In the genomic region with DNA sequence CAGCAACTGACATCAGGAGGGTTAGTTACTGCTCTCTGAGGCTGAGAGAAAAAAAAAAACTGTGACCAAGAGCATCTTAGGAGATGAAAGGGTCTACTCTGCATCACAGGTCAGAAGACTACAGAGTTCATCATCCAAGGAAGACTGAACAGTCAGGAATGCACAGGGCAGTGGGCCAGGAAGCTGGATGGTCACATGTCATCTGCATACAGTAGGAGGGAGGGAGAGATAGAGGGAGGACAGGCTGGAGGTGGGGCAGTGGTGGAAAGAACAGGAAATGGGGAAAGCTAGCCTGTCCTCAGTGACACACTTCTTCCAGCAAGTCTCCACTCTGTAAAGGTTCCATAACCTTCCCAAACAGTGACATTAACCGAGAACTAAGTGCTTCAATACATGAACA, we compare ENCODE assay signal across 27 mouse cellular contexts.
DNase-seq lines count a peak whose midpoint lies in the region; ATAC-seq and TF ChIP-seq lines count a peak whose summit lies in the region.
"Had no signal": no experiment of that assay in that cellular context is flagged by ENCODE, and none has a peak within 500 bp of the region (broad histone marks: within the 10 kb centered on the region; RNA-seq: fewer than 3 reads in every experiment).

No protein-coding gene starts in this region.

- no peaks in the 10 kb centered on the region for H3K36me3 ChIP-seq in kidney, embryonic 14.5 days (ENCODE audit: control insufficient read depth, insufficient read depth, low read length)
- no peaks in the 10 kb centered on the region for H3K36me3 ChIP-seq in liver, adult 2 months (ENCODE audit: control insufficient read depth, insufficient read depth, low read length)
- no peaks in the 10 kb centered on the region for H3K36me3 ChIP-seq in megakaryocyte, embryonic 14.5 days (replicated peaks; ENCODE audit: low read length)
- H3K36me3 ChIP-seq: limb, embryonic 10.5 days; limb, embryonic 15.5 days; liver, embryonic 15.5 days; neural tube, embryonic 15.5 days; stomach, embryonic 15.5 days had no signal

- no peak for ATAC-seq in kidney, embryonic 14.5 days (ENCODE audit: low FRiP score, low TSS enrichment)
- ATAC-seq in megakaryocyte, adult 5-6 weeks (ENCODE audit: poor library complexity, severe bottlenecking): no peak
- ATAC-seq: forebrain, embryonic 16.5 days; intestine, postnatal 0 days had no signal

- no peak overlapping the region for H3K4me2 ChIP-seq in kidney, embryonic 14.5 days (replicated peaks; ENCODE audit: low read depth, low read length)
- H3K4me2 ChIP-seq: heart, embryonic 11.5 days; hindbrain, embryonic 14.5 days; limb, embryonic 15.5 days; liver, embryonic 15.5 days; neural tube, embryonic 15.5 days; stomach, embryonic 15.5 days had no signal

- H3K9me3 ChIP-seq in kidney, embryonic 14.5 days (ENCODE audit: control insufficient read depth, low read length): no peaks in the 10 kb centered on the region
- no peaks in the 10 kb centered on the region for H3K9me3 ChIP-seq in megakaryocyte, embryonic 14.5 days
- H3K9me3 ChIP-seq: limb, embryonic 10.5 days; limb, embryonic 15.5 days; liver, embryonic 15.5 days; neural tube, embryonic 15.5 days; stomach, embryonic 15.5 days had no signal

- peak; percentile 17 for DNase-seq in cerebellum, postnatal 10 days
- DNase-seq in cerebellum, adult 11-12 months: no peak
- peak; percentile 6 for DNase-seq in kidney, postnatal 14 days
- DNase-seq in liver, adult 2 months (ENCODE audit: extremely low read depth, low read depth, low spot score): peak; percentile 8
- no peak for DNase-seq in liver
- DNase-seq: adrenal gland, postnatal 25 days; cerebellum, adult 18-20 months; gastrocnemius, adult 2 months; gastrocnemius, postnatal 36 days; heart, adult 18-20 months; midbrain, embryonic 14.5 days; retina, postnatal 1 day; right cerebral cortex, postnatal 14 days; thymus, postnatal 14 days had no signal

- no peak for TF ChIP-seq CTCF in liver, adult 2 months (IDR thresholded peaks at IDR 0.05; ENCODE audit: low read depth, low read length)

- no peak overlapping the region for H3K4me3 ChIP-seq in kidney, embryonic 14.5 days (ENCODE audit: low read length)
- no peak overlapping the region for H3K4me3 ChIP-seq in liver, adult 2 months (ENCODE audit: insufficient read depth, low read depth, low read length)
- H3K4me3 ChIP-seq in megakaryocyte, embryonic 14.5 days (replicated peaks): peak overlapping the region; percentile 62
- H3K4me3 ChIP-seq: erythroblast, embryonic 14.5 days; gastrocnemius, adult 2 months; limb, embryonic 10.5 days; limb, embryonic 15.5 days; liver, embryonic 15.5 days; neural tube, embryonic 15.5 days; stomach, embryonic 15.5 days had no signal

- no peak overlapping the region for H3K9ac ChIP-seq in kidney, embryonic 14.5 days (ENCODE audit: low read depth, low read length)
- H3K9ac ChIP-seq in liver, adult 2 months (ENCODE audit: low read depth, low read length): no peak overlapping the region
- H3K9ac ChIP-seq: hindbrain, embryonic 14.5 days; limb, embryonic 15.5 days; liver, embryonic 15.5 days; neural tube, embryonic 15.5 days; stomach, embryonic 15.5 days had no signal

- no peak for TF ChIP-seq POLR2A in liver, adult 2 months (IDR thresholded peaks at IDR 0.05; ENCODE audit: extremely low read depth, insufficient read depth, low read length)

- no peak overlapping the region for H3K27ac ChIP-seq in kidney, embryonic 14.5 days (ENCODE audit: low read depth, low read length)
- no peak overlapping the region for H3K27ac ChIP-seq in liver, adult 2 months (replicated peaks; ENCODE audit: insufficient read depth, low read depth, low read length)
- H3K27ac ChIP-seq: gastrocnemius, adult 2 months; hindbrain, embryonic 14.5 days; limb, embryonic 10.5 days; limb, embryonic 15.5 days; liver, embryonic 15.5 days; neural tube, embryonic 15.5 days; stomach, embryonic 15.5 days had no signal

- no peaks in the 10 kb centered on the region for H3K27me3 ChIP-seq in kidney, embryonic 14.5 days (ENCODE audit: control insufficient read depth, insufficient read depth, low read length)
- H3K27me3 ChIP-seq in liver, adult 2 months (ENCODE audit: control insufficient read depth, insufficient read depth, low read length): no peaks in the 10 kb centered on the region; the same call in 1 of the 2 replicates
- no peaks in the 10 kb centered on the region for H3K27me3 ChIP-seq in megakaryocyte, embryonic 14.5 days (replicated peaks)
- H3K27me3 ChIP-seq: limb, embryonic 15.5 days; liver, embryonic 15.5 days; neural tube, embryonic 15.5 days; stomach, embryonic 15.5 days had no signal

- no peaks in the 10 kb centered on the region for H3K79me2 ChIP-seq in liver, adult 2 months (ENCODE audit: control insufficient read depth, insufficient read depth, low read length)

- 45% methylated on average over 1 of the region's 1 CpGs for WGBS in kidney, embryonic 14.5 days
- WGBS in liver, adult 2 months: 80% methylated on average over 1 of the region's 1 CpGs

- no peaks in the 10 kb centered on the region for H3K4me1 ChIP-seq in kidney, embryonic 14.5 days (ENCODE audit: control insufficient read depth, insufficient read depth, low read length)
- H3K4me1 ChIP-seq in liver, adult 2 months (ENCODE audit: control insufficient read depth, insufficient read depth, low read length): no peaks in the 10 kb centered on the region
- peaks cover 11% of the 10 kb centered on the region for H3K4me1 ChIP-seq in megakaryocyte, embryonic 14.5 days
- H3K4me1 ChIP-seq: limb, embryonic 10.5 days; limb, embryonic 15.5 days; liver, embryonic 15.5 days; neural tube, embryonic 15.5 days; stomach, embryonic 15.5 days had no signal

Comparison
In these comparisons a context has a peak if more than half of its experiments do, and no peak if none do; other contexts are left out.
1. DNase-seq: peak in cerebellum, postnatal 10 days (2 of 2), kidney, postnatal 14 days (single experiment) and liver, adult 2 months (single experiment); none in cerebellum, adult 11-12 months (single experiment) and liver (single experiment).